Mouse (Mus musculus): ENCODE measurements around the gene Fmo1.

DNA sequence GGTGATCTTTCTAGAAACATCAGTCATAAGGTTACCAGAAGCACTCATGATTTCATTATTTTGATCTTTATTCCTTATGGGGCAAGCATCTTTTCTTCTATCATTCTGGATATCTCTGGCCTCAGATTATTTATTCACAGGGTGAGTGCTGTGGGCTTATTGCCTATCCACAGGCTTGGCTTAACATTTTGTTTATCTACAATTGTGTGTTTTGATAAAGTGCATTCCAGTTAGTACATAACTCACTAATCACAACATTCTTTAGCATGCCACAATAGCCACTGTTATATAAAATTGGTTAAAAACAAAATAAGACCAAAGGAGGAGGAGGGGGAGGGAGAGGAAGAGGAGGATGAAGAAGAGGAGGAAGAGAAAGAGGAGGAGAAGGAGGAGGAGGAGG, 45.7 kb upstream of the Fmo1 start:
- no peak for TF ChIP-seq POLR2A (IDR thresholded peaks at IDR 0.05; ENCODE audit: control insufficient read depth, extremely low read depth, insufficient read depth, low read length, poor library complexity)
- TF ChIP-seq CTCF (IDR thresholded peaks at IDR 0.05; ENCODE audit: borderline replicate concordance, control insufficient read depth, extremely low read depth, insufficient read depth, low read length, poor library complexity) = no peak

Data from thymus, adult 2 months (tissue).